Mouse (Mus musculus): ENCODE results near the gene Ptprn2. TPM values are rescaled to one million over a fixed set of nuclear protein-coding genes. Genes with fewer than 3 reads are reported as not detected.

The Ptprn2 gene
- total and polyA plus RNA-seq, 2 experiments from 2014 or later, result 18.4 to 101 TPM

DNA sequence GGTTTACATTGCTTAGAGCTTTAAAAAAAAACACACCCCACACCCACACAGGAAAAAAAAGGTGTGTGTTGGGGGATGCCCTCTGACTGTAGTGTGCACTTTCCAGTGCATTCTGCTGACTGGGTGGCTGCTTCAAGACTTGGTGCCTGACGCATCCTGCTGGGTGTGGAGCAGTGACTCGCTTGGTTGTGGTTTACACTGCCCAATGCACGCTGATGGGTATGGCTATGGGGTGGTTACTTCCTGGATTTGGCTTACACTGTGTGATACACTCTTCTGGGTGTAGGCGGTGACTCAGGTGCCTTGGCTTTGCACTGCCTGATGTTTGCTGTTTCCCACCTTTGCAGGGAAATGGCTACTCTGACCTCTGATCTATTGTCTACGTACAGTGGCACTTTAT, 18.5 kb upstream of the Ptprn2 start:
- no peak overlapping the region for H3K4me3 ChIP-seq (ENCODE audit: low read length)
- ATAC-seq (no peak), DNase-seq (ENCODE audit: low spot score) (no peak)
- H3K4me2 ChIP-seq (ENCODE audit: low read depth, low read length), result no peak overlapping the region
- no peak overlapping the region for H3K27ac ChIP-seq
- no peaks in the 10 kb centered on the region for H3K4me1 ChIP-seq (ENCODE audit: insufficient read depth, low read length)
- H3K9ac ChIP-seq (replicated peaks; ENCODE audit: low read length), result no peak overlapping the region
- TF ChIP-seq CTCF (IDR thresholded peaks at IDR 0.05; ENCODE audit: low read depth), result no peak
- H3K9me3 ChIP-seq (ENCODE audit: low read length), result no peaks in the 10 kb centered on the region
- no peaks in the 10 kb centered on the region for H3K36me3 ChIP-seq (ENCODE audit: insufficient read depth, low read length)
- no peaks in the 10 kb centered on the region for H3K27me3 ChIP-seq (ENCODE audit: insufficient read depth, low read length)
- 90% methylated on average over 5 of the region's 5 CpGs for WGBS

DNA sequence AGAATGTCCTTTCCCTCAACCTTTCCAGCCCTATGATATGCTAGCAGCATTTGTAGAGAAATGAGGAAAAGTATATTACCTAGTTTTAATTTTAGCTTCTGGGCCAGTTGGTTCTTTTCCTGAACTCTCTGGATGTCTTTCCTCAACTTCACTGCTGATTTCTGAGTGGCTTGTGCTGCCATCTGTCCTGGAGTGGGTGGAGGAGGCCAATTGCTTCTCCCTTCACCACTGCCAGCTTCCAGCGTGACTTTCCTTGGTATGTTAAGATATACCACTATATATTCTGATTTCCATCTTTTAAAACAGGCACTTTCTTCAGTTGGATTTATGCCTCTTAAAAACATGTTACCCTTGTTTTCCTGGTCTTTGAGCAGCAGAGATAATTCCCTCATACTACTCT, 17.2 kb upstream of the Ptprn2 start:
- DNase-seq (ENCODE audit: low spot score), result no peak
- H3K9ac ChIP-seq (replicated peaks; ENCODE audit: low read length), result no peak overlapping the region
- 88% methylated on average over 1 of the region's 1 CpGs for WGBS
- H3K4me1 ChIP-seq (ENCODE audit: insufficient read depth, low read length), result no peaks in the 10 kb centered on the region
- H3K9me3 ChIP-seq (ENCODE audit: low read length), result no peaks in the 10 kb centered on the region
- H3K27me3 ChIP-seq (ENCODE audit: insufficient read depth, low read length), result no peaks in the 10 kb centered on the region
- H3K27ac ChIP-seq, result no peak overlapping the region
- no peak for TF ChIP-seq CTCF (IDR thresholded peaks at IDR 0.05; ENCODE audit: low read depth)
- H3K36me3 ChIP-seq (ENCODE audit: insufficient read depth, low read length), result no peaks in the 10 kb centered on the region
- H3K4me3 ChIP-seq (ENCODE audit: low read length), result no peak overlapping the region
- ATAC-seq, result no peak
- H3K4me2 ChIP-seq (ENCODE audit: low read depth, low read length), result no peak overlapping the region

DNA sequence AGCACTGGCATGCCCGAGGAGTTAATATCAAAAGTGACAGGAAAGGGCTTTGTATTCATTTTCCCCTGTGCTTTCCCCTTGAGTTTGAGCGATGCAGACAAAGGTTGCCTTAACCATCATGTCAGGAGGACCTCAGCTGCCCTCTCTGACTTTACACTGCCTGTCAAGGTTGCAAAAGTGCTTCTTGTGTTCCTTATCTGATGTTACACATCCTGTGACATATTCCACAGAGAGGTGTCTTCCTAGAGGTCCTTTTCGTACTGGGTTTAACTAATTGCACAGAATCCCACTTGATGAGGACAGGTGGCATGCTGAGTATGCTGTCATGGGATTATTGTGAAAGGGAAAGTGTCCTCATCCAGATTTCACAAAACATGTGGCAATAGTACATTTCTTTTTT, 16.4 kb upstream of the Ptprn2 start:
- no peak overlapping the region for H3K9ac ChIP-seq (replicated peaks; ENCODE audit: low read length)
- no peak for ATAC-seq
- 79% methylated on average over 3 of the region's 3 CpGs for WGBS
- no peak for DNase-seq (ENCODE audit: low spot score)
- no peak for TF ChIP-seq CTCF (IDR thresholded peaks at IDR 0.05; ENCODE audit: low read depth)
- H3K9me3 ChIP-seq (ENCODE audit: low read length), result no peaks in the 10 kb centered on the region
- no peak overlapping the region for H3K27ac ChIP-seq
- H3K27me3 ChIP-seq (ENCODE audit: insufficient read depth, low read length), result no peaks in the 10 kb centered on the region
- no peak overlapping the region for H3K4me3 ChIP-seq (ENCODE audit: low read length)
- H3K4me2 ChIP-seq (ENCODE audit: low read depth, low read length), result no peak overlapping the region
- H3K36me3 ChIP-seq (ENCODE audit: insufficient read depth, low read length), result no peaks in the 10 kb centered on the region
- no peaks in the 10 kb centered on the region for H3K4me1 ChIP-seq (ENCODE audit: insufficient read depth, low read length)

DNA sequence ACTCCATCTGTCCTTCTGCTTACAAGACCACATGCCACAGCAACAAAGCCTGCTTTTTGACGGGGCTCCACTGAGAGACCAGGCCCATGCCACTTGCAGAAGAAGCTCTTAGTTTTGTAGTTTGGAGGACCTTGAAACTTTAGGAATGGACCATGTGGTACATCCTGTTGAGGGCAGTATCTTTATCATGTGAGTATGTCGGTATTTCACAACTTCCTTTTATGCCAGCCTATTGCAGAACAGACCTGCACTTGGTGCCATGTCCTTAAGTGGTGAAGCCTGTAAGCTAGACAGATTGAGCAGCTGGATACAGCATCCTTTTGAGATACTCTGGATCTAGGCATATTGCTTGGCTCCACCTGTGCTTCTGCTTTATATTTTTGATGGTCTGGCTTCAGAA, 12.3 kb upstream of the Ptprn2 start:
- H3K27me3 ChIP-seq (ENCODE audit: insufficient read depth, low read length), result no peaks in the 10 kb centered on the region
- ATAC-seq (no peak), DNase-seq (ENCODE audit: low spot score) (no peak)
- no peaks in the 10 kb centered on the region for H3K4me1 ChIP-seq (ENCODE audit: insufficient read depth, low read length)
- no peak overlapping the region for H3K27ac ChIP-seq
- no peak overlapping the region for H3K4me3 ChIP-seq (ENCODE audit: low read length)
- no peak overlapping the region for H3K9ac ChIP-seq (replicated peaks; ENCODE audit: low read length)
- 85% methylated on average over 2 of the region's 2 CpGs for WGBS
- TF ChIP-seq CTCF (IDR thresholded peaks at IDR 0.05; ENCODE audit: low read depth), result no peak
- no peaks in the 10 kb centered on the region for H3K9me3 ChIP-seq (ENCODE audit: low read length)
- H3K36me3 ChIP-seq (ENCODE audit: insufficient read depth, low read length), result no peaks in the 10 kb centered on the region
- no peak overlapping the region for H3K4me2 ChIP-seq (ENCODE audit: low read depth, low read length)

DNA sequence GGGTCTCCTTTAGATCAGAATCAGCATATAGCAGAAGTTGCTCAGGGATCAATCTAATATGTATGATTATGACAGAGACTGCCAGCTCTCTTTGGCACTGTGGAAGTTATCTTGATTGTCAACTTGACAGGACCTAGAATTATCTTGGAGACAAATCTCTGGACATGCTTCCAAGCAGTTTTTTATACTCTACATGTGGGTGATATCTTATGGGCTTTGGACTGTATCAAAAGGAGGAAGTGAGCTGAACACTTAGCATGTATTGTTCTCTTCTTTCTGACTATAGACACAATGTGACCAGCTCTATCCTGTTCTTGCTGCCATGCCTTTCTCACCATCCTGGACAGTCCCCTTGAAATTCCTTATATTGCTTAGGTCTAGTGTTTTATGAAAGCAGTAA, 11.8 kb upstream of the Ptprn2 start:
- DNase-seq (ENCODE audit: low spot score), result no peak

DNA sequence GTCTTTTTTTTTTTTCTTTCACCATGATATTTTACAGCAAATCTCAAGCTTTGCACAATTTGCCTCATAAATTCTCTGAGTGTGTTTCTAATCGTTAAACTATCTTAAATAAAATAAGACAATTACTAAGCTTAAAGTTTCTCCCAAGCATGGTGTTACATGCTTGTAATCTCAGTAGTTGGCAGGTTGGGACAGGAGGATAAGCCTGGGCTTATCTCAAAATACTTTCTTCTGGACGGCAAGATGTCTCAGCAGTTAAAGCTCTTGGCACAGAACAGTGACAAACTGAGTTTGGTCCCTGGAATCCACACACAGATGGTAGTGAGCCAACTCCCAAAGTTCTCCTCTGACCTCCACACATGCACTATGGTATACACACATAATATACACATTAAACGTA, 10.8 kb upstream of the Ptprn2 start:
- no peak overlapping the region for H3K4me2 ChIP-seq (ENCODE audit: low read depth, low read length)
- DNase-seq (ENCODE audit: low spot score) (no peak), ATAC-seq (no peak)
- WGBS, result 72% methylated on average over 3 of the region's 3 CpGs
- no peaks in the 10 kb centered on the region for H3K27me3 ChIP-seq (ENCODE audit: insufficient read depth, low read length)
- TF ChIP-seq CTCF (IDR thresholded peaks at IDR 0.05; ENCODE audit: low read depth), result no peak
- H3K36me3 ChIP-seq (ENCODE audit: insufficient read depth, low read length), result no peaks in the 10 kb centered on the region
- H3K27ac ChIP-seq, result no peak overlapping the region
- H3K4me1 ChIP-seq (ENCODE audit: insufficient read depth, low read length), result no peaks in the 10 kb centered on the region
- H3K4me3 ChIP-seq (ENCODE audit: low read length), result no peak overlapping the region
- H3K9me3 ChIP-seq (ENCODE audit: low read length), result no peaks in the 10 kb centered on the region
- no peak overlapping the region for H3K9ac ChIP-seq (replicated peaks; ENCODE audit: low read length)

More for the DNA sequence above, 11.8 kb upstream of the Ptprn2 start:
- Histone ChIP-seq H3K9me3 (ENCODE audit: low read length) (no peaks in the 10 kb centered on the region), H3K27ac (no peak overlapping the region), H3K4me1 (ENCODE audit: insufficient read depth, low read length) (no peaks in the 10 kb centered on the region), H3K27me3 (ENCODE audit: insufficient read depth, low read length) (no peaks in the 10 kb centered on the region), H3K4me3 (ENCODE audit: low read length) (no peak overlapping the region), H3K9ac (replicated peaks; ENCODE audit: low read length) (no peak overlapping the region), H3K36me3 (ENCODE audit: insufficient read depth, low read length) (no peaks in the 10 kb centered on the region), H3K4me2 (ENCODE audit: low read depth, low read length) (no peak overlapping the region)
- ATAC-seq, result no peak
- no peak for TF ChIP-seq CTCF (IDR thresholded peaks at IDR 0.05; ENCODE audit: low read depth)

DNA sequence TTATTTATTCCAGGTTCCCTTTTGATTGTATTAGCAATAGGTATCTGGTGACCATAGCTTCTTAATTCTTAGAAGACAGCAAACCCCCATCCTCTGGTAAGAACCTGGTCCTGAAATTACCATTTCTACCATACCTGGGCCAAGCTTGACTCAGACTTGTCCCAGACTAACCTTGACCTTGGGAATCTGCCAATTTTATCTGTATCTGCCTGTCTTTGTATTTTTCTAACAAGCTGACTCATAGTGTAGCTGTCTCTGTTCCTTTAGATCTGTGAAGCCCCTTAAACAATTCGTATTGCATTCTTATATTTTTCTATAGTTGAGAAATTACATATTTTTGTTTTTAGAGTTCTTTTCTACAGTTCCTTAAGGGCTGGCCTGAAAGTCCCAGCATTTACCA, 6.7 kb upstream of the Ptprn2 start:
- Histone ChIP-seq H3K9me3 (ENCODE audit: low read length) (no peaks in the 10 kb centered on the region), H3K27ac (no peak overlapping the region), H3K9ac (replicated peaks; ENCODE audit: low read length) (no peak overlapping the region), H3K36me3 (ENCODE audit: insufficient read depth, low read length) (no peaks in the 10 kb centered on the region), H3K4me2 (ENCODE audit: low read depth, low read length) (no peak overlapping the region), H3K4me1 (ENCODE audit: insufficient read depth, low read length) (no peaks in the 10 kb centered on the region), H3K4me3 (ENCODE audit: low read length) (no peak overlapping the region), H3K27me3 (ENCODE audit: insufficient read depth, low read length) (no peaks in the 10 kb centered on the region)
- ATAC-seq (no peak), DNase-seq (ENCODE audit: low spot score) (no peak)
- no peak for TF ChIP-seq CTCF (IDR thresholded peaks at IDR 0.05; ENCODE audit: low read depth)
- 70% methylated on average over 1 of the region's 1 CpGs for WGBS
